Mouse (Mus musculus) gastrocnemius, adult 18-20 months (tissue): ENCODE measurements at regions not wholly inside any gene's neighbourhood (a gene's known extent, or its start where the extent isn't known, plus 50 kb on each side); places are given as distances from the start of the nearest gene placed in this dataset.

ENCODE experiments used
- DNase-seq: peaks from one replicate; pipeline ENCODE4 v3.0.0; 2021; ENCODE audit warnings: low spot score

DNA sequence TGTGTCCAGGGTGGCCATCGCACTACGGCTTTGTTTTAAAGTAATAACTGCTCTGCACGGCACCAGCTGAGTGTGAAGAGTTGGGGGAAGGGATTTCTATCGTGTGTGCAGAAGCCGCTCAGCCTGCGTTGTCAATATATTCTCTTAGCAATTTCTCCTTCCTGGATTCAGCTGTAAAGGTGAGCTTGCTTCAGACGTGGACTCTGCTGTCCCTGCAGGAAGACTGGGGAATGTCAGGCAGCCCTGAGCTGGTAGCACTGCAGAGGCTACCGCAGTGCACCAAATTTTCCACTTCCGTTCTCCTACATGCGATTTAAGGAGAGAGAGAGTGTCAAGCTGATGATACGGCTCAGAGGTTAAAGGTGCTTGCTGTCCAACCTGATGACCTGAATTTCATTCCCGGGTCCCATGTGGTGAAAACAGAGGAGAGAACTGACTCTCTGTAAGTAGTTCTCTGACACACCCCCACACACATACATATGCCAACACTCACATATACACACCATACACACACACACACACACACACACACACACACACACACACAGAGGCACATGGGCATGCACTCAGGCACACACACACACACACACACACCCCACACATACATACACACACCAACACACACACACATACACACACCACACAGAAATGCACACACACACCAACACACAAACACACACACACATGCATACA lies 59.9 kb upstream of the Prelid3b start:
- DNase-seq = no peak

- DNase-seq = no peak
Measured at GRCm38 (mm10) chr2:174540717-174541116, 67.8 kb upstream of the Prelid3b start.

DNA sequence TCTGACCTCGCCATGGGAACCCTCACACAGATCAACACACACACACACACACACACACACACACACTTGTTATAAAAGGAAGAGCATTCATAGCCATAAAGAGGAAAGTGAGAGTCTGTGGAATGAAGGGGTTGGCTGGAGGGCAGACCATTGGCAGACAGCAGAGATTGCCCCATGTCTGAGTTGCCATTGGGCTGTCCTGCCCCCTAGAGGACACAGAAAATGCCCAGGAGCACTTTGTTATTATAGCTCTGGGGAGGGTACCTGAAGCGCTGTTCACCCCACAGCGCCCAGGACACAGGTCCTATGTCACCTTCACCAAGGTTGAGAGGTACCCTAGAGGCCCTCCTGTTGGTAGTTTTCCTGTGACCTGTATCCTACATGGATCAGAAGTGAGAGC lies 74.3 kb upstream of the Prelid3b start:
- peak; percentile 11 for DNase-seq

DNA sequence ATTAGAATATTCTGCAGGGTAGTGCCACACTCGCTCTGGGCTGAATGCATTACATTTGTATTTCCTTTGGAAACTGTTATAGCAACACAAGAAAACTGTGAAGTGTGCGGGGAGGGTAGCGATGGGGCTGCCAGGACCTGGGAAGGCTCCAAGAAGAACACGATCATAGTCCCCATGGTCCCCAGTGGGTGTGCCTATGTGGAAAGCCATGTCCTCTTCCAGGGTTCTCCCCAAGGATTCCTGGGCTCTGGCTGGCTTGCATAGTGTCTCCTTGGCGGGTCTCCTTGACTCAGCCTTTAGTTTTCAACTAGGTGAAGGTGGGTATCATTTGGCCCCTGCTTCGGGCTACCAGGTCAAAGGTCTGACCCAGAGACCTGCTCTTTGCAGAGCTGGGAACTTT lies 74.8 kb upstream of the Prelid3b start:
- DNase-seq = no peak

GRCm38 (mm10) chr2:174548776-174549175 lies 75.9 kb upstream of the Prelid3b start:
- DNase-seq = no peak

DNA sequence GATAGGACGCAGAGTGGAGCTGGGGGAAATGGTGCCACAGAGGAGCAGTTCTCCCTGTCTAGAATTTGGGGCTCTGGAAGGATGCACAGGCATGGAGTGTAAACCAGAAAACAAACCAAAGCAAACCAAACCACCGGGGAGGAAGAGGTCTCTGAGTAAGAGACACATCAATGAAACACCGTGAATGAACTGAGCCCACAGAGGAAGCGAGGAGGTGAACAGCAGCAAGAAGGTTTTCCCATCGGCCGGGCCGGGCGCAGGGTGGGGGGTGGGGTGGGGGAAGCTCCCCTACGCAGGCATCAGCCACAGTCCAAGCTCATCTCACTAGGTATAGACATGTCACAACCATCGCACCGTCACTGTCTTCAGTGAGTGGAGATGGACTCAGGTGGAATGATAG lies 82.9 kb upstream of the Prelid3b start:
- no peak for DNase-seq

GRCm38 (mm10) chr2:174561828-174562429 lies 81.4 kb upstream of the Zfp831 start:
- DNase-seq = no peak

DNA sequence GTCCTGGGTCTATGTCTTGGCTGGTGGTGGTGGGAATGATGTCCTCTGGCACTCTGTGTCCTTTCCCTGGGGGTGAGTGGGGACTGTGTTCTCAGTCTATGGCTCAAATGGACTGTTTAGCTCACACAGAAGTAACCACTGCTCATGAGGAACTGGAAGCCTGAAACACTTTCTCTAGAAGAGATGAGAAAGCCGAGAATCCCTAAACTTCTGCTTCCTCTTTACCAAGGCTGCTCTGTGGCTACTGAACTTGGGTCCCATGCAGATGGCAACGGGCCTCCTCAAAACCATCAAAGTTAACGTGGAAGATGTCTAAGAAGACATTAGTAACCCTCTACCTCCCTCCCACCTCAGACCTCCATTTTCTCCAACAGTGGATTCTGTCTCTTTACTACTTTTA lies 79.4 kb upstream of the Zfp831 start:
- DNase-seq = no peak

GRCm38 (mm10) chr2:174564817-174565216 lies 78.5 kb upstream of the Zfp831 start:
- no peak for DNase-seq

GRCm38 (mm10) chr2:174565891-174566290 lies 77.4 kb upstream of the Zfp831 start:
- no peak for DNase-seq

- DNase-seq = no peak
Measured at GRCm38 (mm10) chr2:174566752-174567151, 76.6 kb upstream of the Zfp831 start.

DNA sequence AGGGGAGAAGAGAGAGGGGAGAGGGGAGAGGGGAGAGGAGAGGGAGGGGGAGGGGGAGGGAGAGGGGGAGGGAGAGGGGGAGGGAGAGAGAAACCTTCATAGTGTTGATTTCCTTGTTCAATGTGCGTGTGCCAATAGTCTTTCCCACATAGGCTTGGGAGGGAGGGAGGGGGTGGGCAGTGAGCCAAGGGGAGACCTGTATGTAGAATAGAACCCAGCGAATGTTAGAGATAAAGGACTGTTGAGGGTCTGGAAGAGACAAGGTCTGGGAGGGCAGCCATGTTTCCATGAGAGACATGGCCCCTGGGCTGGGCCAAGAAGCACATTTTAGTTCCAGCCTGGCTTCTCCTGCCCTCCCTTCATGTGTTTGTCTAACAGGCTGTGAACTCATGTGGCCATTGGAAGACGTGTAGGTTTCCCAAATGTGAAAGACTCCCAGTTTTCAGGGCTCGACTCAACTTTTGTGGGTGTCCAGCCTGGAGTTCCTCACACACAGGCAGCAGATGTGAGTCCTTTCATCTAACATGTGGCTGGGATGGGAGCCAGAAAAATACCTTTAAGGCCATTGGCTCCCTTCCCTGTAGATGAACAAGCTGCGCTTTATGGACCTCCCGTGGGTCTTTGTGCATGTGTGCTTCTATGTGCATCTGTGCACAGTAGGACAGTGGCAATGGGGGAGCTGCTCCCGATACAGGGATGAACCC lies 68.4 kb upstream of the Zfp831 start:
- DNase-seq = no peak

GRCm38 (mm10) chr2:174575546-174575945 lies 67.8 kb upstream of the Zfp831 start:
- DNase-seq = no peak

DNA sequence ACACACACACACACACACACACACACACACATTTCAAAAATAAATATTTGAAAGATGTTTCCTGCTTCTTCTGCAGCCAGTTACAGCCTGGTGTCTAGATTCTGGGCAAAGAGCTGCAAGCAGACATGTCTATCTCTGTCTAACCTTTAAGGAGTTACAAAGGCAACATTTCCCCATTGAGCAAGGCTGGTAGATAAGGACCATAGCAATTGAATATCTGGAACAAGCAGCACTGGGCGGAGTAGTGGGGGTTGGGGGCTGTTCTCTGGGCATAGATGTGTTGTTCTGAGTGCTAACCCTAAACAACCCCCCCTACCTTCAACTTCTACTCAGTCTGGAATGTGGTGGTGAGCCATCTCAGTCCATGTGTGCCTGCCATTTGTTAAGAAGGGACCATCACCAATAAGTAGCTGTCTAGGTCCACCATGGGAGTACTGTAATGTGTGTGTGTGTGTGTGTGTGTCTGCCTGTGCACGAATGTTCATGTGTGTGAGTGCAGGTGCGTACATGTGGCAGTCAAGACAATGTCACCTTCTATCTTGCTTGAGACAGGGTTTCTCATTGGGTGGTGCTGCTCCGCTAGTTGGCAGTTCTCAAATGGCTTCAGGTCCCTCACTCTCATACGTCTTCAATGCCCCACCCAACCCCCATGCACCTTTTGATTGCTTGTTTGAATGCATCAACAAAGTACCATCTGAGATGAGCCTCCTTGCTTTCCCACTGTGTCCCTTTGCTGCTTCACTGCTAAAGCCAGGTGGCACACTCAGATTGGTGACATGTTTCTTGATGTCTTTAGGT lies 62.2 kb upstream of the Zfp831 start:
- no peak for DNase-seq

GRCm38 (mm10) chr2:174584272-174584671 lies 59.1 kb upstream of the Zfp831 start:
- no peak for DNase-seq
